Mouse (Mus musculus): Measurements from ENCODE around the gene Ky.

- TF ChIP-seq EP300 (IDR thresholded peaks at IDR 0.05; ENCODE audit: low read depth), result no peak
- TF ChIP-seq CTCF (IDR thresholded peaks at IDR 0.05; ENCODE audit: low read depth), result no peak
Observed at GRCm38 (mm10) chr9:102581921-102582469, 76.4 kb downstream of the Ky start.

Measured in liver, embryonic 14.5 days (tissue).